Mouse (Mus musculus) midbrain, embryonic 13.5 days (tissue): ENCODE results near the gene St8sia6. TPM values are rescaled to one million over a fixed set of nuclear protein-coding genes. Genes with fewer than 3 reads are reported as not detected.
"Not testable (repeated sequence)": the region's sequence is repeated elsewhere in the genome, so short reads cannot be mapped to it uniquely, and the experiment has no call there.

ENCODE experiments used
- ATAC-seq: fragments of 200-750 bp; cut with Nextera tagmentation; 2 replicates; pipeline ENCODE4 v1.8.0; 2017; ENCODE audit warnings: mild to moderate bottlenecking, moderate TSS enrichment, moderate library complexity
- H3K27ac ChIP-seq: fragments of 300-500 bp; sonication (generic); 2 replicates; pipeline ENCODE4 v1.5.1; 2015; ENCODE audit warnings: inconsistent platforms, mild to moderate bottlenecking, moderate library complexity
- H3K27me3 ChIP-seq: fragments of 300-500 bp; sonication (generic); 2 replicates; pipeline ENCODE4 v1.6.1; 2015; ENCODE audit warnings: mild to moderate bottlenecking, inconsistent platforms
- H3K36me3 ChIP-seq: fragments of 300-500 bp; sonication (generic); 2 replicates; pipeline ENCODE4 v1.6.1; 2015; ENCODE audit warnings: mild to moderate bottlenecking, inconsistent platforms
- H3K4me1 ChIP-seq: fragments of 300-500 bp; sonication (generic); replicated peaks from 2 replicates; pipeline ENCODE4 v1.6.1; 2015; ENCODE audit warnings: inconsistent platforms
- H3K4me2 ChIP-seq: fragments of 300-500 bp; sonication (generic); replicated peaks from 2 replicates; pipeline ENCODE4 v1.6.1; 2015; ENCODE audit warnings: moderate library complexity, mild to moderate bottlenecking, inconsistent platforms
- H3K4me3 ChIP-seq: fragments of 300-500 bp; sonication (generic); replicated peaks from 2 replicates; pipeline ENCODE4 v1.5.1; 2015; ENCODE audit warnings: mild to moderate bottlenecking, inconsistent platforms
- H3K9ac ChIP-seq: fragments of 300-500 bp; sonication (generic); replicated peaks from 2 replicates; pipeline ENCODE4 v1.6.1; 2015; ENCODE audit warnings: mild to moderate bottlenecking, inconsistent platforms
- H3K9me3 ChIP-seq: fragments of 300-500 bp; sonication (generic); 2 replicates; pipeline ENCODE4 v1.6.1; 2016; ENCODE audit warnings: mild to moderate bottlenecking, inconsistent platforms
- WGBS: fragments of 180-500 bp; shearing (Covaris S2); methylation state at CpG from one replicate; pipeline ENCODE4 v1.1.7; 2015; 5-methylcytosine and 5-hydroxymethylcytosine counted together
- polyA plus RNA-seq: library from polyadenylated mRNA; unstranded; fragments of >200 nt; fragmentation: Nextera tagmentation; extraction: Ambion mirVana; gene quantifications from 2 replicates; pipeline ENCODE4 v1.2.1, GENCODE M21; 2015

St8sia6 gene
- polyA plus RNA-seq, 1 experiment from 2014 or later, result 0.36 TPM

GRCm38 (mm10) chr2:13789365-13789764 lies 4.5 kb downstream of the St8sia6 start:
- 28% methylated on average over 1 of the region's 1 CpGs for WGBS
- Histone ChIP-seq H3K9ac (no peak overlapping the region), H3K4me2 (no peak overlapping the region), H3K27ac (no peak overlapping the region), H3K9me3 (no peaks in the 10 kb centered on the region), H3K27me3 (peaks cover 37% of the 10 kb centered on the region), H3K4me1 (peaks cover 9% of the 10 kb centered on the region; the same call in 1 of the 2 replicates), H3K4me3 (no peak overlapping the region), H3K36me3 (no peaks in the 10 kb centered on the region)
- ATAC-seq, result no peak

- H3K27ac ChIP-seq, result no peak overlapping the region
- 69% methylated on average over 1 of the region's 1 CpGs for WGBS
- H3K4me2 ChIP-seq, result no peak overlapping the region
- peaks cover 16% of the 10 kb centered on the region for H3K27me3 ChIP-seq
- no peaks in the 10 kb centered on the region for H3K36me3 ChIP-seq
- no peaks in the 10 kb centered on the region for H3K9me3 ChIP-seq
- H3K4me1 ChIP-seq, result no peaks in the 10 kb centered on the region
- no peak overlapping the region for H3K4me3 ChIP-seq
- no peak for ATAC-seq
- no peak overlapping the region for H3K9ac ChIP-seq
These were observed 7.2 kb downstream of the St8sia6 start for GRCm38 (mm10) chr2:13786577-13787168.

- not testable (repeated sequence) for H3K9me3 ChIP-seq, H3K9ac ChIP-seq, H3K36me3 ChIP-seq, H3K4me3 ChIP-seq, H3K4me1 ChIP-seq, H3K4me2 ChIP-seq, ATAC-seq, H3K27ac ChIP-seq
- 77% methylated on average over 3 of the region's 3 CpGs for WGBS
- peaks cover 10% of the 10 kb centered on the region for H3K27me3 ChIP-seq
These were observed 7.9 kb downstream of the St8sia6 start for GRCm38 (mm10) chr2:13785992-13786391.

GRCm38 (mm10) chr2:13785247-13785646 lies 8.6 kb downstream of the St8sia6 start:
- Histone ChIP-seq H3K27ac (no peak overlapping the region), H3K4me3 (no peak overlapping the region), H3K4me2 (no peak overlapping the region), H3K9me3 (no peaks in the 10 kb centered on the region), H3K36me3 (no peaks in the 10 kb centered on the region), H3K27me3 (peaks cover 8% of the 10 kb centered on the region), H3K4me1 (no peaks in the 10 kb centered on the region), H3K9ac (no peak overlapping the region)
- WGBS, result 83% methylated on average over 2 of the region's 2 CpGs
- ATAC-seq, result no peak

GRCm38 (mm10) chr2:13784448-13784847 lies 9.4 kb downstream of the St8sia6 start:
- Histone ChIP-seq H3K4me3 (no peak overlapping the region), H3K4me1 (no peaks in the 10 kb centered on the region), H3K9me3 (no peaks in the 10 kb centered on the region), H3K4me2 (no peak overlapping the region), H3K27me3 (no peaks in the 10 kb centered on the region), H3K9ac (no peak overlapping the region), H3K36me3 (no peaks in the 10 kb centered on the region), H3K27ac (no peak overlapping the region)
- ATAC-seq, result no peak
- whole genome bisulfite sequencing, result 91% methylated on average over 1 of the region's 1 CpGs

GRCm38 (mm10) chr2:13777032-13777431 lies 16.8 kb downstream of the St8sia6 start:
- Histone ChIP-seq H3K27me3 (no peaks in the 10 kb centered on the region), H3K27ac (no peak overlapping the region), H3K4me2 (no peak overlapping the region), H3K36me3 (no peaks in the 10 kb centered on the region), H3K4me1 (no peaks in the 10 kb centered on the region), H3K4me3 (no peak overlapping the region), H3K9me3 (no peaks in the 10 kb centered on the region), H3K9ac (no peak overlapping the region)
- no peak for ATAC-seq

- 88% methylated on average over 1 of the region's 1 CpGs for WGBS
- H3K4me3 ChIP-seq, result no peak overlapping the region
- H3K27me3 ChIP-seq, result no peaks in the 10 kb centered on the region
- no peak for ATAC-seq
- no peaks in the 10 kb centered on the region for H3K36me3 ChIP-seq
- H3K9me3 ChIP-seq, result no peaks in the 10 kb centered on the region
- no peak overlapping the region for H3K27ac ChIP-seq
- no peak overlapping the region for H3K9ac ChIP-seq
- H3K4me1 ChIP-seq, result no peaks in the 10 kb centered on the region
- no peak overlapping the region for H3K4me2 ChIP-seq
These were observed 17.4 kb downstream of the St8sia6 start for GRCm38 (mm10) chr2:13776453-13776852.

- H3K4me1 ChIP-seq, result no peaks in the 10 kb centered on the region
- WGBS, result 92% methylated on average over 3 of the region's 3 CpGs
- H3K4me2 ChIP-seq, result no peak overlapping the region
- no peak overlapping the region for H3K27ac ChIP-seq
- H3K27me3 ChIP-seq, result no peaks in the 10 kb centered on the region
- ATAC-seq, result no peak
- H3K9me3 ChIP-seq, result no peaks in the 10 kb centered on the region
- no peak overlapping the region for H3K4me3 ChIP-seq
- H3K36me3 ChIP-seq, result no peaks in the 10 kb centered on the region
- no peak overlapping the region for H3K9ac ChIP-seq
These were observed 18.8 kb downstream of the St8sia6 start for GRCm38 (mm10) chr2:13775056-13775455.

GRCm38 (mm10) chr2:13768524-13768923 lies 25.3 kb downstream of the St8sia6 start:
- Histone ChIP-seq H3K4me1 (no peaks in the 10 kb centered on the region), H3K9me3 (no peaks in the 10 kb centered on the region), H3K4me3 (no peak overlapping the region), H3K9ac (no peak overlapping the region), H3K36me3 (no peaks in the 10 kb centered on the region), H3K4me2 (no peak overlapping the region), H3K27ac (no peak overlapping the region), H3K27me3 (no peaks in the 10 kb centered on the region)
- WGBS, result 77% methylated on average over 5 of the region's 5 CpGs
- no peak for ATAC-seq

- Histone ChIP-seq H3K9me3 (no peaks in the 10 kb centered on the region), H3K4me2 (no peak overlapping the region), H3K27ac (no peak overlapping the region), H3K9ac (no peak overlapping the region), H3K4me1 (no peaks in the 10 kb centered on the region), H3K4me3 (no peak overlapping the region), H3K27me3 (no peaks in the 10 kb centered on the region), H3K36me3 (no peaks in the 10 kb centered on the region)
- WGBS, result 66% methylated on average over 9 of the region's 9 CpGs
- no peak for ATAC-seq
These were observed 26.1 kb downstream of the St8sia6 start for GRCm38 (mm10) chr2:13767532-13768411.

GRCm38 (mm10) chr2:13760366-13760765 lies 33.5 kb downstream of the St8sia6 start:
- no peak overlapping the region for H3K9ac ChIP-seq
- H3K9me3 ChIP-seq, result no peaks in the 10 kb centered on the region
- no peaks in the 10 kb centered on the region for H3K27me3 ChIP-seq
- no peaks in the 10 kb centered on the region for H3K4me1 ChIP-seq
- no peak overlapping the region for H3K4me3 ChIP-seq
- H3K27ac ChIP-seq, result no peak overlapping the region
- no peak overlapping the region for H3K4me2 ChIP-seq
- ATAC-seq, result no peak
- no peaks in the 10 kb centered on the region for H3K36me3 ChIP-seq

GRCm38 (mm10) chr2:13757412-13757811 lies 36.5 kb downstream of the St8sia6 start:
- Histone ChIP-seq H3K36me3 (no peaks in the 10 kb centered on the region), H3K4me3 (no peak overlapping the region), H3K4me2 (no peak overlapping the region), H3K9ac (no peak overlapping the region), H3K4me1 (no peaks in the 10 kb centered on the region), H3K27ac (no peak overlapping the region), H3K9me3 (no peaks in the 10 kb centered on the region), H3K27me3 (no peaks in the 10 kb centered on the region)
- WGBS, result 91% methylated on average over 7 of the region's 7 CpGs
- ATAC-seq, result no peak
